10 mouse cellular contexts compared by ENCODE assay signal in genomic region chr5:53490697-53491099, GRCm38 (mm10). TPM values are rescaled to one million over a fixed set of nuclear protein-coding genes. Genes with fewer than 3 reads are reported as not detected.
DNase-seq lines count a peak whose midpoint lies in the region; ATAC-seq lines count a peak whose summit lies in the region.
"Had no signal": no experiment of that assay in that cellular context is flagged by ENCODE, and none has a peak within 500 bp of the region (broad histone marks: within the 10 kb centered on the region; RNA-seq: fewer than 3 reads in every experiment).

No protein-coding gene starts in this region.

- no peaks in the 10 kb centered on the region; the same call in 1 of the 2 replicates for H3K4me1 ChIP-seq in heart, embryonic 16.5 days (ENCODE audit: control insufficient read depth, insufficient read depth, low read length)
- peaks cover 11% of the 10 kb centered on the region for H3K4me1 ChIP-seq in heart, embryonic 10.5 days
- H3K4me1 ChIP-seq in kidney, embryonic 15.5 days, result peaks cover 6% of the 10 kb centered on the region; the same call in 1 of the 2 replicates

- H3K27me3 ChIP-seq in heart, embryonic 16.5 days (ENCODE audit: control insufficient read depth, insufficient read depth, low read length), result peaks cover 3% of the 10 kb centered on the region; the same call in 1 of the 2 replicates
- H3K27me3 ChIP-seq in heart, embryonic 10.5 days (ENCODE audit: insufficient read depth, poor library complexity, severe bottlenecking), result peaks cover 18% of the 10 kb centered on the region; the same call in 1 of the 2 replicates
- no peaks in the 10 kb centered on the region for H3K27me3 ChIP-seq in kidney, embryonic 15.5 days

- no peak overlapping the region for H3K27ac ChIP-seq in heart, embryonic 16.5 days (ENCODE audit: low read length)
- H3K27ac ChIP-seq in heart, embryonic 10.5 days, result no peak overlapping the region
- no peak overlapping the region for H3K27ac ChIP-seq in kidney, embryonic 15.5 days
- H3K27ac ChIP-seq: hindbrain, postnatal 0 days had no signal

- 0 out of 2 replicates have a peak, but pooled peaks have one; percentile 28 for ATAC-seq in heart, embryonic 16.5 days (replicated peaks; ENCODE audit: extremely low read depth, insufficient read depth, low FRiP score)
- ATAC-seq in neutrophil, adult 5-6 weeks (ENCODE audit: extremely low read depth, insufficient number of reproducible peaks, low FRiP score, poor library complexity, severe bottlenecking), result peak; percentile 29; the same call in 1 of the 2 replicates
- no peak for ATAC-seq in kidney, embryonic 15.5 days (replicated peaks; ENCODE audit: low FRiP score)
- ATAC-seq: hindbrain, postnatal 0 days had no signal

- whole genome bisulfite sequencing in heart, embryonic 16.5 days, result 40% methylated on average over 5 of the region's 5 CpGs
- 40% methylated on average over 5 of the region's 5 CpGs for WGBS in heart, embryonic 10.5 days
- 28% methylated on average over 5 of the region's 5 CpGs for WGBS in kidney, embryonic 15.5 days

- H3K4me3 ChIP-seq in heart, embryonic 16.5 days (ENCODE audit: low read length), result no peak overlapping the region
- no peak overlapping the region for H3K4me3 ChIP-seq in heart, embryonic 10.5 days
- H3K4me3 ChIP-seq in kidney, embryonic 15.5 days (replicated peaks), result no peak overlapping the region

- H3K9me3 ChIP-seq in heart, embryonic 16.5 days (replicated peaks; ENCODE audit: control insufficient read depth, low read length), result no peaks in the 10 kb centered on the region
- no peaks in the 10 kb centered on the region for H3K9me3 ChIP-seq in heart, embryonic 10.5 days
- no peaks in the 10 kb centered on the region for H3K9me3 ChIP-seq in kidney, embryonic 15.5 days (replicated peaks)

- no peak overlapping the region for H3K9ac ChIP-seq in heart, embryonic 16.5 days (ENCODE audit: low read length)
- H3K9ac ChIP-seq in kidney, embryonic 15.5 days, result no peak overlapping the region

- H3K36me3 ChIP-seq in heart, embryonic 16.5 days (ENCODE audit: control insufficient read depth, insufficient read depth), result no peaks in the 10 kb centered on the region
- no peaks in the 10 kb centered on the region for H3K36me3 ChIP-seq in heart, embryonic 10.5 days
- no peaks in the 10 kb centered on the region for H3K36me3 ChIP-seq in kidney, embryonic 15.5 days

- H3K4me2 ChIP-seq in heart, embryonic 16.5 days (ENCODE audit: low read depth, low read length), result no peak overlapping the region
- H3K4me2 ChIP-seq in kidney, embryonic 15.5 days, result no peak overlapping the region

- DNase-seq in heart, embryonic 10.5 days (ENCODE audit: low spot score), result no peak
- peak; percentile 4 for DNase-seq in MEL-GATA-1-ER (ENCODE audit: extremely low read depth, low read depth)
- peak; percentile 41 for DNase-seq in embryo, embryonic 10.5 days (ENCODE audit: low spot score)
- no peak for DNase-seq in layer of hippocampus, adult 11-12 months (ENCODE audit: low spot score)
- no peak for DNase-seq in cerebellum, adult 9-11 months
- DNase-seq: lung, postnatal 4 days had no signal

RNA-seq across cellular contexts. Expression of gene Rbpj, which starts 24.7 kb away (rescaled TPM):
- polyA plus RNA-seq in heart, embryonic 16.5 days (2015; fragmentation: Nextera tagmentation; extraction: Ambion mirVana), result 20.3 and 20.5 TPM in 2 replicates
- 23.9 and 24.6 TPM in 2 replicates for polyA plus RNA-seq in heart, embryonic 10.5 days (2016; fragmentation: Nextera tagmentation; extraction: Ambion mirVana)
- total RNA-seq in neutrophil, adult 5-6 weeks (2017), result 30.1 and 33.0 TPM in 2 replicates
- polyA plus RNA-seq in kidney, embryonic 15.5 days (2015; fragmentation: Nextera tagmentation; extraction: Ambion mirVana), result 33.1 and 36.7 TPM in 2 replicates

Comparison
In these comparisons a context has a peak if more than half of its experiments do, and no peak if none do; other contexts are left out.
1. DNase-seq: peak in MEL-GATA-1-ER (single experiment) and embryo, embryonic 10.5 days (single experiment); none in heart, embryonic 10.5 days (single experiment), layer of hippocampus, adult 11-12 months (single experiment) and cerebellum, adult 9-11 months (single experiment).